Mouse (Mus musculus): ENCODE results near the gene Kif19a.

GRCm38 (mm10) chr11:114786326-114786725, 21.1 kb downstream of the Kif19a start:
- TF ChIP-seq CTCF (IDR thresholded peaks at IDR 0.05; ENCODE audit: low read depth) (no peak), EP300 (IDR thresholded peaks at IDR 0.05; ENCODE audit: low read depth) (no peak)

Data from liver, embryonic 14.5 days (tissue).